Mouse (Mus musculus) MEL (cell line): ENCODE results near the gene Tert. TPM values are rescaled to one million over a fixed set of nuclear protein-coding genes. Genes with fewer than 3 reads are reported as not detected.

Experiments
- DNase-seq: peaks from one replicate; pipeline ENCODE4 v3.0.0; 2011; ENCODE audit warnings: low read depth, low spot score
- H3K27ac ChIP-seq: 2 replicates; pipeline ENCODE4 v1.5.1; 2012; ENCODE audit warnings: low read depth, mild to moderate bottlenecking, control low read depth, low read length, moderate library complexity; ENCODE audit not compliant: control insufficient read depth
- H3K27me3 ChIP-seq, 2 experiments: fragments of 150-350 bp in 1 of 2; sonication (generic) in 1 of 2; 2 replicates each; pipeline ENCODE4 v1.6.1; 2012; ENCODE audit warnings: low read length in 2 of 2, mild to moderate bottlenecking in 2 of 2, improper control_type of control experiment in 1 of 2, moderate library complexity in 1 of 2; ENCODE audit not compliant: insufficient read depth in 2 of 2, control insufficient read depth in 1 of 2
- H3K36me3 ChIP-seq, 2 experiments: 2 replicates each; pipeline ENCODE4 v1.6.1; 2012 to 2014; ENCODE audit warnings: low read length in 2 of 2, improper control_type of control experiment in 1 of 2, inconsistent platforms in 1 of 2, mild to moderate bottlenecking in 1 of 2; ENCODE audit not compliant: insufficient read depth in 2 of 2, control insufficient read depth in 1 of 2
- H3K4me1 ChIP-seq, 2 experiments: fragments of 150-350 bp in 1 of 2; sonication (generic) in 1 of 2; 2 replicates each; pipeline ENCODE4 v1.6.1; 2012; ENCODE audit warnings: low read length in 2 of 2, improper control_type of control experiment in 1 of 2, mild to moderate bottlenecking in 1 of 2; ENCODE audit not compliant: insufficient read depth in 2 of 2, control insufficient read depth in 1 of 2
- H3K4me3 ChIP-seq, 2 experiments: fragments of 150-350 bp in 1 of 2; sonication (generic) in 1 of 2; 2 replicates each; pipeline ENCODE4 v1.5.1; 2012; ENCODE audit warnings: low read depth in 2 of 2, low read length in 2 of 2, mild to moderate bottlenecking in 2 of 2, moderate library complexity in 2 of 2, control low read depth in 1 of 2, improper control_type of control experiment in 1 of 2; ENCODE audit not compliant: control insufficient read depth in 1 of 2, insufficient read depth in 1 of 2
- H3K79me2 ChIP-seq: 2 replicates; pipeline ENCODE4 v1.6.1; 2012; ENCODE audit warnings: mild to moderate bottlenecking, low read length, moderate library complexity; ENCODE audit not compliant: control insufficient read depth, poor library complexity, insufficient read depth
- H3K9ac ChIP-seq: 2 replicates; pipeline ENCODE4 v1.6.1; 2012; ENCODE audit warnings: low read depth, mild to moderate bottlenecking, control low read depth, low read length, moderate library complexity; ENCODE audit not compliant: control insufficient read depth, poor library complexity, severe bottlenecking
- H3K9me3 ChIP-seq: fragments of 150-350 bp; sonication (generic); replicated peaks from 2 replicates; pipeline ENCODE4 v1.6.1; 2012; ENCODE audit warnings: mild to moderate bottlenecking, low read length, improper control_type of control experiment, moderate library complexity; ENCODE audit not compliant: insufficient read depth
- BHLHE40 ChIP-seq: IDR thresholded peaks from 2 replicates; pipeline ENCODE4 v1.6.1; 2012; ENCODE audit warnings: low read depth, mild to moderate bottlenecking, inconsistent platforms, low read length, improper control_type of control experiment, borderline replicate concordance
- CHD1 ChIP-seq: IDR thresholded peaks from 2 replicates; pipeline ENCODE4 v1.6.1; 2012; ENCODE audit warnings: low read depth, mild to moderate bottlenecking, inconsistent platforms, low read length, improper control_type of control experiment
- E2F4 ChIP-seq: IDR thresholded peaks from 2 replicates; pipeline ENCODE4 v1.6.1; 2011; ENCODE audit warnings: low read depth, low read length, improper control_type of control experiment, borderline replicate concordance
- ELF1 ChIP-seq: IDR thresholded peaks from 2 replicates; pipeline ENCODE4 v1.6.1; 2014; ENCODE audit warnings: low read depth, mild to moderate bottlenecking, inconsistent platforms, low read length, improper control_type of control experiment, moderate library complexity
- EP300 ChIP-seq, 2 experiments: IDR thresholded peaks; 2 replicates each; pipeline ENCODE4 v1.6.1; 2011; ENCODE audit warnings: improper control_type of control experiment in 2 of 2, low read length in 2 of 2, low read depth in 1 of 2, mild to moderate bottlenecking in 1 of 2
- GABPA ChIP-seq: IDR thresholded peaks from 2 replicates; pipeline ENCODE4 v1.6.1; 2012; ENCODE audit warnings: low read depth, mild to moderate bottlenecking, inconsistent platforms, low read length, improper control_type of control experiment, moderate library complexity
- MAFK ChIP-seq: IDR thresholded peaks from 2 replicates; pipeline ENCODE4 v1.6.1; 2011; ENCODE audit warnings: low read depth, mild to moderate bottlenecking, low read length, improper control_type of control experiment, borderline replicate concordance
- MAX ChIP-seq: IDR thresholded peaks from 2 replicates; pipeline ENCODE4 v1.6.1; 2011; ENCODE audit warnings: low read length, improper control_type of control experiment
- MAZ ChIP-seq: IDR thresholded peaks from 2 replicates; pipeline ENCODE4 v1.6.1; 2012; ENCODE audit warnings: low read depth, mild to moderate bottlenecking, inconsistent platforms, low read length, improper control_type of control experiment
- MEF2A ChIP-seq: IDR thresholded peaks from 2 replicates; pipeline ENCODE4 v1.6.1; 2014; ENCODE audit warnings: low read depth, mild to moderate bottlenecking, inconsistent platforms, low read length, improper control_type of control experiment; ENCODE audit not compliant: poor library complexity, insufficient replicate concordance, severe bottlenecking; ENCODE audit errors: extremely low read depth
- MXI1 ChIP-seq: IDR thresholded peaks from 2 replicates; pipeline ENCODE4 v1.6.1; 2011; ENCODE audit warnings: mild to moderate bottlenecking, low read depth, low read length, improper control_type of control experiment
- MYB ChIP-seq: IDR thresholded peaks from 2 replicates; pipeline ENCODE4 v1.6.1; 2011; ENCODE audit warnings: mild to moderate bottlenecking, low read depth, low read length, improper control_type of control experiment
- MYC ChIP-seq: IDR thresholded peaks from 2 replicates; pipeline ENCODE4 v1.6.1; 2011; ENCODE audit warnings: low read depth, mild to moderate bottlenecking, low read length, improper control_type of control experiment, moderate library complexity
- POLR2AphosphoS2 ChIP-seq: IDR thresholded peaks from 2 replicates; pipeline ENCODE4 v1.6.1; 2011; ENCODE audit warnings: low read length, improper control_type of control experiment
- POLR2AphosphoS5 ChIP-seq: IDR thresholded peaks from 2 replicates; pipeline ENCODE4 v1.6.1; 2012; ENCODE audit warnings: low read depth, borderline replicate concordance, mild to moderate bottlenecking, inconsistent platforms, low read length, moderate library complexity, mixed read lengths
- RCOR1 ChIP-seq: IDR thresholded peaks from 2 replicates; pipeline ENCODE4 v1.6.1; 2012; ENCODE audit warnings: low read depth, mild to moderate bottlenecking, inconsistent platforms, low read length, improper control_type of control experiment
- SIN3A ChIP-seq: IDR thresholded peaks from 2 replicates; pipeline ENCODE4 v1.6.1; 2012; ENCODE audit warnings: low read length, improper control_type of control experiment, inconsistent platforms
- TAL1 ChIP-seq: IDR thresholded peaks from 2 replicates; pipeline ENCODE4 v1.6.1; 2012; ENCODE audit warnings: mild to moderate bottlenecking, inconsistent platforms, low read length, moderate library complexity, mixed read lengths
- TCF12 ChIP-seq: IDR thresholded peaks from 2 replicates; pipeline ENCODE4 v1.6.1; 2014; ENCODE audit warnings: low read depth, mild to moderate bottlenecking, inconsistent platforms, low read length, improper control_type of control experiment, moderate library complexity
- UBTF ChIP-seq: IDR thresholded peaks from 2 replicates; pipeline ENCODE4 v1.6.1; 2012; ENCODE audit warnings: low read depth, mild to moderate bottlenecking, inconsistent platforms, low read length, improper control_type of control experiment, moderate library complexity, borderline replicate concordance; ENCODE audit not compliant: insufficient read depth
- ZKSCAN1 ChIP-seq: IDR thresholded peaks from 2 replicates; pipeline ENCODE4 v1.6.1; 2012; ENCODE audit warnings: low read depth, mild to moderate bottlenecking, inconsistent platforms, low read length, improper control_type of control experiment, moderate library complexity
- ZMIZ1 ChIP-seq: IDR thresholded peaks from 2 replicates; pipeline ENCODE4 v1.6.1; 2012; ENCODE audit warnings: low read depth, mild to moderate bottlenecking, inconsistent platforms, low read length, improper control_type of control experiment, moderate library complexity
- polyA plus RNA-seq, 2 experiments: library from polyadenylated mRNA; stranded (reverse) in 1 of 2; unstranded in 1 of 2; fragments of >175 nt in 1 of 2; fragments of >200 nt in 1 of 2; gene quantifications; 2 replicates each; pipeline versions ENCODE4 v1.2.1 to v1.2.4; 2012; ENCODE audit warnings: low replicate concordance in 2 of 2, low read depth in 1 of 2; ENCODE audit not compliant: insufficient read length in 2 of 2, insufficient read depth in 1 of 2, missing spikeins in 1 of 2
- total RNA-seq: library from RNA; depleted of rRNA; stranded (reverse); fragments of 300-350 nt; gene quantifications from 2 replicates; pipeline ENCODE4 v1.2.3, GENCODE M21; 2012

Gene Tert
- total and polyA plus RNA-seq, 3 experiments = 1.2 to 2.0 TPM; not detected in 1

DNA sequence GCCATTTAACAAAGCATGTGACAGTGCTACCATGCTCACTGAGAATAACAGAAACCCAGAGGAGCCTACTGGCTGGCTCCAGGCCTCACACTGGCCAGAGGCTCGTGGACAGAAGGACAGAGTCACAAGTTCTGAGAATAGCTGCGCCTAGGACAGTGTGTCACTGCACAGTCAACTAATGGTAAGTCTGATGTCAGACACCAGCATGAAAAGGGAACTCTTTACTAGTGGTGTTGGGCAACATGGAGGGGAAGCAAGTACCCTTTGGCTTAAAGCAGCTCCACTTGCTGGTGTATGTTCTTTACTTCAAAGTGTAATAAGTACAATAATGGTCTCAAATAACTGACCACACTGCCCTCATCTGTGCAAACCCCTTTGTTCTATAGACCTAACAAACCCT lies 66.6 kb downstream of the Tert start:
- peaks cover 0 to 5% of the 10 kb centered on the region in 2 experiments; a peak in 1 of 4 replicates for H3K4me1 ChIP-seq
- no peaks in the 10 kb centered on the region for H3K9me3 ChIP-seq
- TF ChIP-seq POLR2AphosphoS5 (no peak), EP300 (IDR thresholded peaks at IDR 0.05; ENCODE audit: low read depth in 1 of 2, low read length in 2 of 2) (no peak), MYC (no peak), CHD1 (no peak), GABPA (no peak), MAX (no peak), BHLHE40 (no peak), MAFK (no peak), TCF12 (no peak), RCOR1 (no peak), MEF2A (no peak), SIN3A (no peak), ZMIZ1 (no peak), MXI1 (no peak), ELF1 (no peak), UBTF (no peak), ZKSCAN1 (no peak), MAZ (no peak), E2F4 (no peak), POLR2AphosphoS2 (no peak)
- TF ChIP-seq, all 39 proteins: peak for 0
- Histone ChIP-seq H3K36me3 (peaks cover 0 to 3% of the 10 kb centered on the region in 2 experiments; a peak in 2 of 4 replicates), H3K27me3 (no peaks in the 10 kb centered on the region; a peak in 1 of 4 replicates), H3K27ac (no peak overlapping the region), H3K9ac (no peak overlapping the region), H3K79me2 (no peaks in the 10 kb centered on the region), H3K4me3 (no peak overlapping the region)
- no peak for DNase-seq

DNA sequence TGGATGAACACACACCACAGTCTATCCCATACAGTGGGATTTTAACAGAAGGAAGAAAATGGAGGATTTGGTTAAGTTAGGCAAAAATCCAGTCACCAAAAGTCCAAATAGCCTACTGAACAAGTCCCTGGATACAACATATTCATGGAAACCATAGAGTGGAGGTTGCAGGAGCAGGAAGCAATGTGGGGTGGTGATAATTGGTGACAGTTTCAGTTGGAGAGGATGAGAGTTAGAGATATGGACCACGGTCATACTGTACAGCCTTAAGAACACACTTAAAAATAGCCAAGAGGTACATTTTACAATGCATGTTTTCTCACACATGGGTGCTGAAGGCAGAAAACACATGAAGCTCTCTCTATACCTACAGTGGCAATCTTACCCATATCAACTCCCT lies 68.3 kb downstream of the Tert start:
- no peak for TF ChIP-seq TAL1
- peak; percentile 52 to 76 for TF ChIP-seq EP300 (IDR thresholded peaks at IDR 0.05; ENCODE audit: low read depth in 1 of 2, low read length in 2 of 2)
- 0 out of 2 replicates have a peak, but pooled peaks have one; percentile 51 for TF ChIP-seq TCF12
- peak; percentile 66; the same call in 1 of the 2 replicates for TF ChIP-seq MYB
- TF ChIP-seq, all 39 proteins: peak for 3
- no peaks in the 10 kb centered on the region; a peak in 1 of 4 replicates for H3K27me3 ChIP-seq
- DNase-seq = peak; percentile 23

More for the DNA sequence above, 68.3 kb downstream of the Tert start:
- Histone ChIP-seq H3K9me3 (no peaks in the 10 kb centered on the region), H3K9ac (no peak overlapping the region), H3K4me1 (peaks cover 0 to 5% of the 10 kb centered on the region in 2 experiments; a peak in 1 of 4 replicates), H3K79me2 (no peaks in the 10 kb centered on the region), H3K27ac (no peak overlapping the region), H3K36me3 (peaks cover 0 to 3% of the 10 kb centered on the region in 2 experiments; a peak in 2 of 4 replicates), H3K4me3 (no peak overlapping the region)
